Mouse (Mus musculus) neural tube, embryonic 15.5 days (tissue): ENCODE results near the gene Gm13290. TPM values are rescaled to one million over a fixed set of nuclear protein-coding genes. Genes with fewer than 3 reads are reported as not detected.

Experiments
- polyA plus RNA-seq: library from polyadenylated mRNA; unstranded; fragments of >200 nt; fragmentation: Nextera tagmentation; extraction: Ambion mirVana; gene quantifications from 2 replicates; pipeline ENCODE4 v1.2.1, GENCODE M21; 2015

Gm13290 gene
- polyA plus RNA-seq, 1 experiment from 2014 or later, result not detected

Other genes starting within 250 kb of the Gm13290 start
- not detected in 2 replicates for gene Ifna15, start 215.6 kb upstream of the Gm13290 start, polyA plus RNA-seq
- gene Ifna14, start 202.0 kb upstream of the Gm13290 start, polyA plus RNA-seq, result not detected in 2 replicates
- not detected in 2 replicates for gene Ifna9, start 181.4 kb upstream of the Gm13290 start, polyA plus RNA-seq
- gene Ifna12, start 170.5 kb upstream of the Gm13290 start, polyA plus RNA-seq, result not detected in 2 replicates
- not detected in 2 replicates for gene C87499, start 139.4 kb upstream of the Gm13290 start, polyA plus RNA-seq
- gene Ifna13, start 129.4 kb upstream of the Gm13290 start, polyA plus RNA-seq, result not detected in 2 replicates
- not detected in 2 replicates for gene Ifna16, start 96.9 kb upstream of the Gm13290 start, polyA plus RNA-seq
- gene Ifna2, start 89.9 kb upstream of the Gm13290 start, polyA plus RNA-seq, result not detected in 2 replicates
- gene Ifnab, start 82.5 kb upstream of the Gm13290 start, polyA plus RNA-seq, result not detected in 2 replicates
- gene Gm26566, start 52.0 kb upstream of the Gm13290 start, polyA plus RNA-seq, result 1.0 and 1.4 TPM in 2 replicates
- 95.7 and 97.8 TPM in 2 replicates for gene Klhl9, start 51.4 kb upstream of the Gm13290 start, polyA plus RNA-seq
- gene Gm13271, start 19.0 kb upstream of the Gm13290 start, polyA plus RNA-seq, result not detected in 2 replicates
- gene Gm13283, start 13.7 kb upstream of the Gm13290 start, polyA plus RNA-seq, result 0.18 TPM in 1 of 2 replicates, not detected in the other
- not detected in 2 replicates for gene Gm13289, start 3.1 kb downstream of the Gm13290 start, polyA plus RNA-seq
- gene Gm13272, start 6.0 kb downstream of the Gm13290 start, polyA plus RNA-seq, result not detected in 2 replicates
- gene Ifnz, start 8.3 kb downstream of the Gm13290 start, polyA plus RNA-seq, result not detected in 2 replicates
- not detected in 2 replicates for gene Gm13276, start 11.9 kb downstream of the Gm13290 start, polyA plus RNA-seq
- not detected in 2 replicates for gene Gm13277, start 14.8 kb downstream of the Gm13290 start, polyA plus RNA-seq
- not detected in 2 replicates for gene Gm13278, start 17.7 kb downstream of the Gm13290 start, polyA plus RNA-seq
- gene Gm13275, start 20.7 kb downstream of the Gm13290 start, polyA plus RNA-seq, result not detected in 2 replicates
- gene Gm13279, start 23.6 kb downstream of the Gm13290 start, polyA plus RNA-seq, result not detected in 2 replicates
- gene Gm13285, start 25.8 kb downstream of the Gm13290 start, polyA plus RNA-seq, result 0.38 TPM in 1 of 2 replicates, not detected in the other
- gene Gm13287, start 29.4 kb downstream of the Gm13290 start, polyA plus RNA-seq, result not detected in 2 replicates
- gene Gm13288, start 31.7 kb downstream of the Gm13290 start, polyA plus RNA-seq, result not detected in 2 replicates
- gene Ifna7, start 42.4 kb downstream of the Gm13290 start, polyA plus RNA-seq, result not detected in 2 replicates
- not detected in 2 replicates for gene Ifna11, start 46.1 kb downstream of the Gm13290 start, polyA plus RNA-seq
- gene Ifna6, start 53.6 kb downstream of the Gm13290 start, polyA plus RNA-seq, result not detected in 2 replicates
- not detected in 2 replicates for gene Ifna5, start 61.7 kb downstream of the Gm13290 start, polyA plus RNA-seq
- gene Ifna4, start 68.0 kb downstream of the Gm13290 start, polyA plus RNA-seq, result not detected in 2 replicates
- gene Ifna1, start 76.3 kb downstream of the Gm13290 start, polyA plus RNA-seq, result not detected in 2 replicates
- gene Ifne, start 106.4 kb downstream of the Gm13290 start, polyA plus RNA-seq, result not detected in 2 replicates